Mouse (Mus musculus) ES-Bruce4 (cell line): ENCODE measurements at regions not wholly inside any gene's neighbourhood (a gene's known extent, or its start where the extent isn't known, plus 50 kb on each side); places are given as distances from the start of the nearest gene placed in this dataset.

Experiments used
- CTCF ChIP-seq: IDR thresholded peaks from one replicate; pipeline ENCODE4 v1.8.1; 2011; ENCODE audit warnings: low read depth, low read length
- EP300 ChIP-seq: IDR thresholded peaks from 2 replicates; pipeline ENCODE4 v1.6.1; 2011; ENCODE audit warnings: low read depth, low read length; ENCODE audit not compliant: insufficient read depth

GRCm38 (mm10) chr13:107585936-107586335, 458.3 kb upstream of the Smim15 start:
- no peak for TF ChIP-seq CTCF
- TF ChIP-seq EP300, result no peak
